Mouse (Mus musculus) CH12.LX (cell line): ENCODE results near the gene Amigo3. TPM values are rescaled to one million over a fixed set of nuclear protein-coding genes. Genes with fewer than 3 reads are reported as not detected.
"Not testable (repeated sequence)": the region's sequence is repeated elsewhere in the genome, so short reads cannot be mapped to it uniquely, and the experiment has no call there.

Experiments used
- DNase-seq: peaks from one replicate; pipeline ENCODE4 v3.0.0-alpha.2; 2013; ENCODE audit errors: extremely low read depth
- H3K27ac ChIP-seq: 2 replicates; pipeline ENCODE4 v1.5.1; 2012; ENCODE audit warnings: low read depth, mild to moderate bottlenecking, control low read depth, moderate library complexity; ENCODE audit not compliant: insufficient read depth
- H3K27me3 ChIP-seq: replicated peaks from 2 replicates; pipeline ENCODE3; 2012; ENCODE audit warnings: inconsistent platforms
- H3K36me3 ChIP-seq, 2 experiments: replicated peaks in 1 of 2; 2 replicates each; pipeline versions ENCODE3 to v1.6.1; 2012; ENCODE audit warnings: inconsistent platforms in 1 of 2, low read length in 1 of 2, mild to moderate bottlenecking in 1 of 2, mixed read lengths in 1 of 2, moderate library complexity in 1 of 2; ENCODE audit not compliant: control insufficient read depth in 1 of 2, insufficient read depth in 1 of 2
- H3K4me1 ChIP-seq, 2 experiments: 2 replicates each; pipeline ENCODE4 v1.6.1; 2012; ENCODE audit warnings: inconsistent platforms in 1 of 2, moderate library complexity in 1 of 2; ENCODE audit not compliant: insufficient read depth in 2 of 2, control insufficient read depth in 1 of 2
- H3K4me2 ChIP-seq: 2 replicates; pipeline ENCODE4 v1.6.1; 2012; ENCODE audit warnings: low read depth, mild to moderate bottlenecking, control low read depth; ENCODE audit not compliant: poor library complexity, insufficient read depth, severe bottlenecking
- H3K4me3 ChIP-seq, 3 experiments: fragments of 150-350 bp in 1 of 3; sonication (generic) in 1 of 3; replicated peaks in 1 of 3; 2 replicates each; pipeline versions ENCODE3 to v1.5.1; 2011 to 2012; ENCODE audit warnings: low read depth in 2 of 3, low read length in 2 of 3, mild to moderate bottlenecking in 2 of 3, moderate library complexity in 2 of 3, control low read depth in 1 of 3, improper control_type of control experiment in 1 of 3, inconsistent platforms in 1 of 3, mixed read lengths in 1 of 3; ENCODE audit not compliant: poor library complexity in 1 of 3
- H3K79me2 ChIP-seq: replicated peaks from 2 replicates; pipeline ENCODE4 v1.6.1; 2012; ENCODE audit warnings: mild to moderate bottlenecking, moderate library complexity; ENCODE audit not compliant: control insufficient read depth, poor library complexity, insufficient read depth, severe bottlenecking; ENCODE audit errors: extremely low read depth
- H3K9ac ChIP-seq: 2 replicates; pipeline ENCODE4 v1.6.1; 2012; ENCODE audit warnings: low read depth, mild to moderate bottlenecking, control low read depth, moderate library complexity; ENCODE audit not compliant: insufficient read depth
- H3K9me3 ChIP-seq: replicated peaks from 2 replicates; pipeline ENCODE3; 2012; ENCODE audit warnings: low read length, inconsistent platforms, mixed read lengths
- BHLHE40 ChIP-seq: IDR thresholded peaks from 2 replicates; pipeline ENCODE4 v1.6.1; 2011; ENCODE audit warnings: mild to moderate bottlenecking, low read depth, low read length, improper control_type of control experiment
- CHD1 ChIP-seq: IDR thresholded peaks from 2 replicates; pipeline ENCODE4 v1.6.1; 2012; ENCODE audit warnings: low read depth, low read length, improper control_type of control experiment, inconsistent platforms
- CTCF ChIP-seq, 2 experiments: IDR thresholded peaks in 1 of 2; conservative IDR thresholded peaks in 1 of 2; 2 replicates each; pipeline ENCODE4 v1.5.1; 2011 to 2012; ENCODE audit warnings: low read depth in 2 of 2, low read length in 2 of 2, improper control_type of control experiment in 1 of 2, inconsistent platforms in 1 of 2, mild to moderate bottlenecking in 1 of 2, moderate library complexity in 1 of 2
- ELF1 ChIP-seq: IDR thresholded peaks from 2 replicates; pipeline ENCODE4 v1.6.1; 2014; ENCODE audit warnings: low read depth, mild to moderate bottlenecking, inconsistent platforms, low read length, improper control_type of control experiment
- EP300 ChIP-seq: IDR thresholded peaks from 2 replicates; pipeline ENCODE4 v1.6.1; 2011; ENCODE audit warnings: low read length, improper control_type of control experiment
- JUND ChIP-seq: conservative IDR thresholded peaks from 2 replicates; pipeline ENCODE4 v1.6.1; 2011; ENCODE audit warnings: low read depth, low read length, improper control_type of control experiment
- MAFK ChIP-seq: IDR thresholded peaks from 2 replicates; pipeline ENCODE4 v1.6.1; 2011; ENCODE audit warnings: low read length, improper control_type of control experiment; ENCODE audit not compliant: insufficient replicate concordance
- POLR2A ChIP-seq: IDR thresholded peaks from 2 replicates; pipeline ENCODE4 v1.6.1; 2011; ENCODE audit warnings: low read depth, mild to moderate bottlenecking, improper control_type of control experiment, low read length
- RCOR1 ChIP-seq: conservative IDR thresholded peaks from 2 replicates; pipeline ENCODE4 v1.6.1; 2012; ENCODE audit warnings: low read depth, mild to moderate bottlenecking, inconsistent platforms, low read length, improper control_type of control experiment
- SIN3A ChIP-seq: IDR thresholded peaks from 2 replicates; pipeline ENCODE4 v1.6.1; 2012; ENCODE audit warnings: low read length, improper control_type of control experiment, inconsistent platforms
- SMC3 ChIP-seq: IDR thresholded peaks from 2 replicates; pipeline ENCODE4 v1.6.1; 2011; ENCODE audit warnings: low read depth, low read length, improper control_type of control experiment
- dilution Hi-C: fragments of 300-500 bp; cut with MboI; formaldehyde crosslinking; loops from 2 replicates; pipeline ENCODE4 v1.14.3; 2020; ENCODE audit warnings: low sequenced_read_pairs; ENCODE audit not compliant: extremely low pct_unique_long_range_greater_than_20kb, extremely low pct_ligation_motif_present
- in situ Hi-C: fragments of 300-500 bp; cut with MboI; formaldehyde crosslinking; loops from 3 replicates; pipeline ENCODE4 v1.14.3; 2019; ENCODE audit warnings: low sequenced_read_pairs, low pct_ligation_motif_present, low pct_unique_long_range_greater_than_20kb, mixed read lengths
- polyA plus RNA-seq: library from polyadenylated mRNA; unstranded; fragments of >175 nt; gene quantifications from 2 replicates; pipeline ENCODE4 v1.2.1, GENCODE M21; 2012; ENCODE audit warnings: low read depth; ENCODE audit not compliant: insufficient read length
- total RNA-seq, 2 experiments: library from RNA; depleted of rRNA; stranded (reverse); fragments of 300-350 nt in 1 of 2; fragments of >200 nt in 1 of 2; gene quantifications; 2 replicates each; pipeline ENCODE4 v1.2.3; 2012 to 2014

Amigo3 gene
- total and polyA plus RNA-seq, 3 experiments: 2.0 to 4.4 (median 2.2) TPM

DNA sequence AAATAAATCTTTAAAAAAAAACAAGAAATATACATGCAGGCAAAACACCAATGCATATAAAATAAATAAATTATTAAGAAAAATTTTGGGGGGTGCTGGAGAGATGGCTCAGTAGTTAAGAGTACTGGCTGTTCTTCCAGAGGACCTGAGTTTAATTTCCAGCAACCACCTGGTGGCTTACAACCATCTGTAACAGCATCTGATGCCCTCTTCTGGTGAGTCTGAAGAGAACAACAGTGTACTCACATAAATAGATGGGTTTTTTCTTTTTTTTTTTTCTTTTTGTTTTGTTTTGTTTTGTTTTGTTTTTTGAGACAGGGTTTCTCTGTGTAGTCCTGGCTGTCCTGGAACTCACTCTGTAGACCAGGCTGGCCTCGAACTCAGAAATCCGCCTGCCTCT, 39.4 kb upstream of the Amigo3 start:
- not testable (repeated sequence) for DNase-seq

DNA sequence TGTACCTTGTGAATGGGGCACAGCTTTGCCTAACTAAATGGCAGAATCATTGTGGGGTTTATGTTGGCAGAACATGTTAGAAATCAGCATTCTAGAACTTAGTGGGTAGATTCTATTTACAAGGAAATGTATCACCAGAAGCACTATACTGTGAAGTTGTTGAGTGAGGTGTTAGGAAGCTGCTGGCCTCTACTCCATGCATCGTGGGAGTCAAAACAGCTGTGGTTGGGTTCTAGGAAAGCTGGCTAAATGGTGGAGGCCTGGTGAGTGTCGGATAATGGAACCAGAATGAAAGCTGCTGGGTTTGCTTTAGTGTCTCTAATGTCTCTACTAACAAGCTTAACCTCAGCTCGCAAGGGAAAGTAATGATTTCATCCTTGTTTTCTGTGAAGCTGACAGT, 35.8 kb upstream of the Amigo3 start:
- Histone ChIP-seq H3K27me3 (no peaks in the 10 kb centered on the region), H3K36me3 (peaks cover 8 to 41% of the 10 kb centered on the region in 2 experiments), H3K4me3 (no peak overlapping the region), H3K79me2 (peaks cover 16% of the 10 kb centered on the region), H3K27ac (no peak overlapping the region), H3K4me2 (no peak overlapping the region), H3K4me1 (peaks cover 0 to 15% of the 10 kb centered on the region in 2 experiments; a peak in 2 of 4 replicates), H3K9ac (no peak overlapping the region)
- DNase-seq: no peak
- in situ Hi-C loops: no loop called here
- dilution Hi-C loops: no loop called here
- no peak for TF ChIP-seq RCOR1
- TF ChIP-seq, all 38 proteins: peak for 0
- H3K9me3 ChIP-seq: no peaks in the 10 kb centered on the region

More for the DNA sequence above, 39.4 kb upstream of the Amigo3 start:
- H3K4me2 ChIP-seq: not testable (repeated sequence)
- H3K79me2 ChIP-seq: peaks cover 19% of the 10 kb centered on the region
- TF ChIP-seq CTCF (conservative IDR thresholded peaks at IDR 0.05 in 1 of 2, IDR thresholded peaks at IDR 0.05 in 1 of 2; ENCODE audit: low read depth in 2 of 2, low read length in 2 of 2): peak in 1 of 2 experiments; percentile 38; a peak in 2 of 4 replicates
- peak; percentile 14; the same call in 1 of the 2 replicates for TF ChIP-seq SMC3
- TF ChIP-seq, all 38 proteins: peak for 2; not testable (repeated sequence) for 36
- H3K4me3 ChIP-seq, in situ Hi-C loops, H3K27me3 ChIP-seq, dilution Hi-C loops, H3K27ac ChIP-seq, H3K9ac ChIP-seq, H3K9me3 ChIP-seq: not testable (repeated sequence)
- Histone ChIP-seq H3K4me1 (peaks cover 4 to 20% of the 10 kb centered on the region in 2 experiments; a peak in 3 of 4 replicates), H3K36me3 (peaks cover 8 to 46% of the 10 kb centered on the region in 2 experiments)

DNA sequence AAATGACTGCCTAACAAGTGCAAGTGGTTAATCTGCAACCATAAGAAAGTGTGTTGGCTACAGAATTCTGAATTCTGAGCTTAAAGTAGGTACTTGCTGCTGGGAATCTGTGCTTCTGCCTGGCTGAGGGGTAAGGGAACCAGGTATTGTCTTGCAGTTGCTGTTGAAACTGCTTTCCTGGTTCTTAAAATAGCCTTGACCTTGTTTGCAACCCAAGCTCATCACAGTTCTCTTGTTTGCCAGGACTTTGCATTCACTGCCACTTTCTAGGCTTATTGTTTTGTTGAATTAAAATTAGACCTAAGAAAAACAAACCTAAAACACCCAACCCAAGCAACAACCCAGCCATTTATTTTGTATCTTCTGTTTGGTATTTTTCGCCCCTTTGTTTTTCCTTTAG, 32.2 kb upstream of the Amigo3 start:
- Histone ChIP-seq H3K79me2 (peaks cover 12% of the 10 kb centered on the region), H3K4me1 (peaks cover 0 to 15% of the 10 kb centered on the region in 2 experiments; a peak in 2 of 4 replicates), H3K27ac (no peak overlapping the region), H3K27me3 (no peaks in the 10 kb centered on the region), H3K4me3 (no peak overlapping the region), H3K36me3 (peaks cover 22 to 42% of the 10 kb centered on the region in 2 experiments)
- in situ Hi-C loops: no loop called here
- no peak for DNase-seq
- TF ChIP-seq POLR2A (no peak), ELF1 (no peak), SMC3 (no peak), CTCF (conservative IDR thresholded peaks at IDR 0.05 in 1 of 2, IDR thresholded peaks at IDR 0.05 in 1 of 2; ENCODE audit: low read depth in 2 of 2, low read length in 2 of 2) (no peak), CHD1 (no peak), BHLHE40 (no peak), MAFK (no peak), JUND (no peak), SIN3A (no peak), EP300 (no peak)
- TF ChIP-seq, all 38 proteins: peak for 0
- Histone ChIP-seq H3K9ac (no peak overlapping the region), H3K9me3 (no peaks in the 10 kb centered on the region), H3K4me2 (no peak overlapping the region)
- dilution Hi-C loops: no loop called here
